Mouse (Mus musculus): ENCODE results near the gene Stam2. TPM values are rescaled to one million over a fixed set of nuclear protein-coding genes. Genes with fewer than 3 reads are reported as not detected.

Stam2 gene
- polyA plus RNA-seq, 1 experiment from 2014 or later, result 39.4 TPM

- ChIA-PET POLR2A (no interaction called here), CTCF (interaction anchor here (0.7 to 1.4 kb wide), 3 partner anchors 8 to 28 kb away, joined by 3 to 4 read pairs (median 3); no protein-coding TSS in a partner anchor)
- DNase-seq (ENCODE audit: low read depth, low spot score), result no peak
- ATAC-seq, result no peak
- in situ Hi-C loops (cut with MboI; ENCODE audit: low pct_unique_long_range_greater_than_20kb), result no loop called here
- no peak for TF ChIP-seq CTCF (IDR thresholded peaks at IDR 0.05)
- H3K27me3 ChIP-seq, result no peaks in the 10 kb centered on the region
Measured at GRCm38 (mm10) chr2:52686601-52687000, 55.5 kb downstream of the Stam2 start.

- H3K27me3 ChIP-seq, result no peaks in the 10 kb centered on the region
- in situ Hi-C loops (cut with MboI; ENCODE audit: low pct_unique_long_range_greater_than_20kb), result no loop called here
- ATAC-seq (no peak), DNase-seq (ENCODE audit: low read depth, low spot score) (no peak)
- ChIA-PET CTCF (no interaction called here), POLR2A (no interaction called here)
- no peak for TF ChIP-seq CTCF (IDR thresholded peaks at IDR 0.05)
Measured at GRCm38 (mm10) chr2:52677589-52677988, 64.5 kb downstream of the Stam2 start.

- POLR2A ChIA-PET, result interaction anchor here (1.0 kb wide), 1 partner anchor 38 kb away, joined by 3 read pairs; no protein-coding TSS in a partner anchor
- in situ Hi-C loops (cut with MboI; ENCODE audit: low pct_unique_long_range_greater_than_20kb), result no loop called here
- CTCF ChIA-PET, result no interaction called here
- H3K27me3 ChIP-seq, result no peaks in the 10 kb centered on the region
- DNase-seq (ENCODE audit: low read depth, low spot score) (no peak), ATAC-seq (no peak)
- no peak for TF ChIP-seq CTCF (IDR thresholded peaks at IDR 0.05)
Measured at GRCm38 (mm10) chr2:52676913-52677303, 65.2 kb downstream of the Stam2 start.

- ATAC-seq (peak; percentile 70), DNase-seq (ENCODE audit: low read depth, low spot score) (peak; percentile 39)
- no peak for TF ChIP-seq CTCF (IDR thresholded peaks at IDR 0.05)
- in situ Hi-C loops (cut with MboI; ENCODE audit: low pct_unique_long_range_greater_than_20kb), result no loop called here
- ChIA-PET CTCF (no interaction called here), POLR2A (interaction anchor here (1.0 kb wide), 1 partner anchor 39 kb away, joined by 3 read pairs; no protein-coding TSS in a partner anchor)
- H3K27me3 ChIP-seq, result no peaks in the 10 kb centered on the region
Measured at GRCm38 (mm10) chr2:52676023-52676912, 65.8 kb downstream of the Stam2 start, which contains the start of gene Cacnb4. Gene Cacnb4, minus strand, starts transcription at chr2:52676831.

- POLR2A ChIA-PET, result no interaction called here
- ATAC-seq (peak; percentile 18), DNase-seq (ENCODE audit: low read depth, low spot score) (no peak)
- CTCF ChIA-PET, result no interaction called here
- TF ChIP-seq CTCF (IDR thresholded peaks at IDR 0.05), result no peak
- in situ Hi-C loops (cut with MboI; ENCODE audit: low pct_unique_long_range_greater_than_20kb), result no loop called here
- no peaks in the 10 kb centered on the region for H3K27me3 ChIP-seq
Measured at GRCm38 (mm10) chr2:52675278-52675987, 66.6 kb downstream of the Stam2 start.

- CTCF ChIA-PET, result no interaction called here
- no peak for TF ChIP-seq CTCF (IDR thresholded peaks at IDR 0.05)
- no peak for ATAC-seq
- H3K27me3 ChIP-seq, result no peaks in the 10 kb centered on the region
- DNase-seq (ENCODE audit: low read depth, low spot score), result no peak
- in situ Hi-C loops (cut with MboI; ENCODE audit: low pct_unique_long_range_greater_than_20kb), result no loop called here
- POLR2A ChIA-PET, result no interaction called here
Measured at GRCm38 (mm10) chr2:52674886-52675277, 67.2 kb downstream of the Stam2 start.

GRCm38 (mm10) chr2:52673172-52673571 lies 68.9 kb downstream of the Stam2 start:
- DNase-seq (ENCODE audit: low read depth, low spot score) (no peak), ATAC-seq (no peak)
- POLR2A ChIA-PET, result no interaction called here
- in situ Hi-C loops (cut with MboI; ENCODE audit: low pct_unique_long_range_greater_than_20kb), result no loop called here
- CTCF ChIA-PET, result interaction anchor here (0.9 kb wide), 1 partner anchor 40 kb away, joined by 3 read pairs; no protein-coding TSS in a partner anchor
- no peak for TF ChIP-seq CTCF (IDR thresholded peaks at IDR 0.05)
- H3K27me3 ChIP-seq, result no peaks in the 10 kb centered on the region

- DNase-seq (ENCODE audit: low read depth, low spot score) (no peak), ATAC-seq (no peak)
- TF ChIP-seq CTCF (IDR thresholded peaks at IDR 0.05), result no peak
- no peaks in the 10 kb centered on the region for H3K27me3 ChIP-seq
- CTCF ChIA-PET, result no interaction called here
- in situ Hi-C loops (cut with MboI; ENCODE audit: low pct_unique_long_range_greater_than_20kb), result no loop called here
- POLR2A ChIA-PET, result no interaction called here
Measured at GRCm38 (mm10) chr2:52670733-52671132, 71.3 kb downstream of the Stam2 start.

- no peaks in the 10 kb centered on the region for H3K27me3 ChIP-seq
- DNase-seq (ENCODE audit: low read depth, low spot score) (no peak), ATAC-seq (no peak)
- TF ChIP-seq CTCF (IDR thresholded peaks at IDR 0.05), result no peak
- in situ Hi-C loops (cut with MboI; ENCODE audit: low pct_unique_long_range_greater_than_20kb), result no loop called here
- CTCF ChIA-PET, result interaction anchor here (0.6 to 1.7 kb wide), 3 partner anchors 8 to 36 kb away, joined by 3 read pairs; no protein-coding TSS in a partner anchor
- POLR2A ChIA-PET, result no interaction called here
Measured at GRCm38 (mm10) chr2:52668480-52668879, 73.6 kb downstream of the Stam2 start.

GRCm38 (mm10) chr2:52656722-52657121 lies 85.4 kb downstream of the Stam2 start:
- no peak for TF ChIP-seq CTCF (IDR thresholded peaks at IDR 0.05)
- no peaks in the 10 kb centered on the region for H3K27me3 ChIP-seq
- no peak for DNase-seq (ENCODE audit: low read depth, low spot score)
- ChIA-PET POLR2A (no interaction called here), CTCF (interaction anchor here (0.8 kb wide), 1 partner anchor 24 kb away, joined by 5 read pairs; no protein-coding TSS in a partner anchor)
- in situ Hi-C loops (cut with MboI; ENCODE audit: low pct_unique_long_range_greater_than_20kb), result no loop called here
- no peak for ATAC-seq

- no peak for ATAC-seq
- TF ChIP-seq CTCF (IDR thresholded peaks at IDR 0.05), result no peak
- H3K27me3 ChIP-seq, result no peaks in the 10 kb centered on the region
- ChIA-PET CTCF (no interaction called here), POLR2A (no interaction called here)
- in situ Hi-C loops (cut with MboI; ENCODE audit: low pct_unique_long_range_greater_than_20kb), result no loop called here
- DNase-seq (ENCODE audit: low read depth, low spot score), result no peak
Measured at GRCm38 (mm10) chr2:52654541-52654940, 87.5 kb downstream of the Stam2 start.
